Mouse (Mus musculus): ENCODE results near the gene Plxna2.

The Plxna2 gene

GRCm38 (mm10) chr1:194836182-194836581, 218.2 kb downstream of the Plxna2 start:
- DNase-seq = no peak

- DNase-seq = no peak
Measured at GRCm38 (mm10) chr1:194836671-194837070, 218.7 kb downstream of the Plxna2 start.

DNA sequence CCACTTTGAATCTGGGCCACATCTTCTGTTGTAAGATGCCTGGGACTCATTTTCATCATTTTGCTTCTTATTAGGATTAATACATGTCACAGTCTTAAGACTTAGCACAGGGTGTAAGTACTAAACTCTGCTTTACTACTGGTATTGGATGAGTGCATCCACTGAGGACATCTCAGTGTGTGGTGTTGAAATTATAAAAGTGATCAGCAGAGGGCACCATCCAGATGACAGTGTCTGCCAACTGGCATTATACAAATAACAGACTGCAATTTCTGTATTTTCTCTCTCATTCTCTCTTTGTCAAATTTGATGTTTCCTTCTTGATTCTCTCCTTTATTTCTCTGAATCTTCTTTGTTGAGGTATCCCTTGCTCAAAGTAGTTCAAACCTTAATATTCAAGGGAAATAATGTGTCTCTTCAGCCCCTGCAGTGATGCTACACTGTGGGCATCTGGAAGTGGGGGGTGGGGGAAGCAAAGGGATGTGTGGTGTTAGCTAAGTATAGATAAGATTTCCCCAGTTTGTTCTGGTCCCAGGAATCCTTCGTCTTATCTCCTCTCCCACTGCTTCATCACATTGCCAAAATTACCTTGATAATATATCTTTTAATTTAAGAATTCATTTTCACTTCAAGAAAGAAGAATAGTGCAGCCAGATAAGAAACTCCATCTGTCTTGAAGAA, 221.4 kb downstream of the Plxna2 start:
- peak; percentile 67 for DNase-seq

GRCm38 (mm10) chr1:194843020-194843419, 225.0 kb downstream of the Plxna2 start:
- DNase-seq = no peak

- no peak for DNase-seq
Measured at GRCm38 (mm10) chr1:194847014-194847413, 229.0 kb downstream of the Plxna2 start.

DNA sequence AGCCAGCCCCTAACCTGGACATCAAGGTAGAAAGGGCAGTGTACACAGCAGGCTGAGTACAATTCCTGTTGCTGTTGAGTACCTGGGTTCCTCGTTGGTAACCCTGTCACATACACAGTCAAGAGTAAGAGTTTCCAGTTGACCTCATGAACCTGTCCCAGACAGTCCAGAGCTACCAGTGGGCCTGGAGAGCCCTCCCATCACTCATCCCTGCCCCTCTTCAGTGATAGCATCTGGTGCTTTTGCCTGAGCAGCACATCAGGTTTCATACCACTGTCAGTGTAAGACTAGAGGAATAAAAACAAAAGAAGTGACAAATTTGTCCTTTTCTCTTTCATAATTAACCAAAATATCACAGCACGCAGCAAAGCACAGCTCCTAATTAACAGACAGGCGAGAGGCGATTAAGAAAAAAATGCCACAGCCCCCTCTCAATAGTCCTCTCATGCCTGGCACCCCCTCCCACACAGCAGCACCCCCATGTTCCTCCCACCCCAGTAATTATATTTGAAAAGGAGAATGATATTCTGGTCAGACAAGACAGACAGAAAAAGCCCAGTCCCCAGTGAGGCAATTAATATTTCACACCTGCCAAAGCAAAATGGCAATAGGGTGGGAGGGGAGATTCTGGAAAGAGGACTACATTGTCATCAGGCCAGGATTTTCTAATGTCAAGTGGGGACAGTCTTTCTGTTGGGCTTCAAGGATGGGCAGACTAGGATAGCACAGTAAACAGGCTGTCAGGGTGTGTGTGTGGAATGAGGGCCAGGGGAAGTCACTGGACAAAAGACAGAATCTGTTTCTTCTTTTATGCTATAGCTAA, 233.4 kb downstream of the Plxna2 start:
- DNase-seq = no peak

- DNase-seq = no peak
Measured at GRCm38 (mm10) chr1:194852065-194852358, 234.0 kb downstream of the Plxna2 start.
